Mouse (Mus musculus): ENCODE data around the gene Mgl2. TPM values are rescaled to one million over a fixed set of nuclear protein-coding genes. Genes with fewer than 3 reads are reported as not detected.
"Not testable (repeated sequence)": the region's sequence is repeated elsewhere in the genome, so short reads cannot be mapped to it uniquely, and the experiment has no call there.

Gene Mgl2
- polyA plus RNA-seq, 1 experiment, result 7.8 TPM

GRCm38 (mm10) chr11:70110146-70110545 lies 20.0 kb upstream of the Mgl2 start:
- TF ChIP-seq CTCF (IDR thresholded peaks at IDR 0.05; ENCODE audit: low read depth, low read length), result peak; percentile 48; the same call in 1 of the 2 replicates
- no peak for TF ChIP-seq POLR2A (IDR thresholded peaks at IDR 0.05; ENCODE audit: borderline replicate concordance, low read depth, low read length)
- Histone ChIP-seq H3K27ac (ENCODE audit: insufficient read depth, low read depth, low read length) (no peak overlapping the region), H3K4me1 (ENCODE audit: control insufficient read depth, insufficient read depth, low read length) (peaks cover 23% of the 10 kb centered on the region), H3K4me3 (ENCODE audit: insufficient read depth, low read length) (no peak overlapping the region)

- Histone ChIP-seq H3K4me3 (ENCODE audit: insufficient read depth, low read length) (no peak overlapping the region), H3K27ac (ENCODE audit: insufficient read depth, low read depth, low read length) (no peak overlapping the region), H3K4me1 (ENCODE audit: control insufficient read depth, insufficient read depth, low read length) (peaks cover 19% of the 10 kb centered on the region)
- no peak for TF ChIP-seq POLR2A (IDR thresholded peaks at IDR 0.05; ENCODE audit: borderline replicate concordance, low read depth, low read length)
- TF ChIP-seq CTCF (IDR thresholded peaks at IDR 0.05; ENCODE audit: low read depth, low read length), result no peak
These were observed 15.6 kb upstream of the Mgl2 start for GRCm38 (mm10) chr11:70114562-70114961.

- Histone ChIP-seq H3K4me3 (ENCODE audit: insufficient read depth, low read length) (no peak overlapping the region), H3K4me1 (ENCODE audit: control insufficient read depth, insufficient read depth, low read length) (peaks cover 23% of the 10 kb centered on the region), H3K27ac (ENCODE audit: insufficient read depth, low read depth, low read length) (no peak overlapping the region)
- TF ChIP-seq POLR2A (IDR thresholded peaks at IDR 0.05; ENCODE audit: borderline replicate concordance, low read depth, low read length) (no peak), CTCF (IDR thresholded peaks at IDR 0.05; ENCODE audit: low read depth, low read length) (no peak)
These were observed 14.2 kb upstream of the Mgl2 start for GRCm38 (mm10) chr11:70115901-70116300.

GRCm38 (mm10) chr11:70135001-70135400 lies 4.9 kb downstream of the Mgl2 start:
- H3K27ac ChIP-seq (ENCODE audit: insufficient read depth, low read depth, low read length); H3K4me3 ChIP-seq (ENCODE audit: insufficient read depth, low read length); H3K4me1 ChIP-seq (ENCODE audit: control insufficient read depth, insufficient read depth, low read length): not testable (repeated sequence)

GRCm38 (mm10) chr11:70135925-70136324 lies 5.8 kb downstream of the Mgl2 start:
- H3K4me1 ChIP-seq (ENCODE audit: control insufficient read depth, insufficient read depth, low read length); H3K27ac ChIP-seq (ENCODE audit: insufficient read depth, low read depth, low read length); H3K4me3 ChIP-seq (ENCODE audit: insufficient read depth, low read length): not testable (repeated sequence)

GRCm38 (mm10) chr11:70139171-70139570 lies 9.0 kb downstream of the Mgl2 start:
- H3K27ac ChIP-seq (ENCODE audit: insufficient read depth, low read depth, low read length), result no peak overlapping the region
- no peaks in the 10 kb centered on the region for H3K4me1 ChIP-seq (ENCODE audit: control insufficient read depth, insufficient read depth, low read length)
- no peak overlapping the region for H3K4me3 ChIP-seq (ENCODE audit: insufficient read depth, low read length)
- no peak for TF ChIP-seq POLR2A (IDR thresholded peaks at IDR 0.05; ENCODE audit: borderline replicate concordance, low read depth, low read length)
- no peak for TF ChIP-seq CTCF (IDR thresholded peaks at IDR 0.05; ENCODE audit: low read depth, low read length)

GRCm38 (mm10) chr11:70151072-70151471 lies 20.9 kb downstream of the Mgl2 start:
- no peak for TF ChIP-seq CTCF (IDR thresholded peaks at IDR 0.05; ENCODE audit: low read depth, low read length)
- no peak for TF ChIP-seq POLR2A (IDR thresholded peaks at IDR 0.05; ENCODE audit: borderline replicate concordance, low read depth, low read length)

GRCm38 (mm10) chr11:70155897-70156296 lies 25.8 kb downstream of the Mgl2 start, which contains the start of gene Clec10a:
Gene Clec10a (plus strand): TSS chr11:70156197.
- H3K4me3 ChIP-seq (ENCODE audit: insufficient read depth, low read length); H3K27ac ChIP-seq (ENCODE audit: insufficient read depth, low read depth, low read length); H3K4me1 ChIP-seq (ENCODE audit: control insufficient read depth, insufficient read depth, low read length): not testable (repeated sequence)

More at GRCm38 (mm10) chr11:70151072-70151471, 20.9 kb downstream of the Mgl2 start:
- no peak overlapping the region for H3K27ac ChIP-seq (ENCODE audit: insufficient read depth, low read depth, low read length)
- no peak overlapping the region for H3K4me3 ChIP-seq (ENCODE audit: insufficient read depth, low read length)
- peaks cover 21% of the 10 kb centered on the region for H3K4me1 ChIP-seq (ENCODE audit: control insufficient read depth, insufficient read depth, low read length)

GRCm38 (mm10) chr11:70162336-70162735 lies 32.2 kb downstream of the Mgl2 start:
- H3K4me1 ChIP-seq (ENCODE audit: control insufficient read depth, insufficient read depth, low read length), result peaks cover 14% of the 10 kb centered on the region
- TF ChIP-seq CTCF (IDR thresholded peaks at IDR 0.05; ENCODE audit: low read depth, low read length) (no peak), POLR2A (IDR thresholded peaks at IDR 0.05; ENCODE audit: borderline replicate concordance, low read depth, low read length) (no peak)
- H3K4me3 ChIP-seq (ENCODE audit: insufficient read depth, low read length), result no peak overlapping the region
- no peak overlapping the region for H3K27ac ChIP-seq (ENCODE audit: insufficient read depth, low read depth, low read length)

- Histone ChIP-seq H3K27ac (ENCODE audit: insufficient read depth, low read depth, low read length) (peak overlapping the region; percentile 94), H3K4me3 (ENCODE audit: insufficient read depth, low read length) (peak overlapping the region; percentile 58), H3K4me1 (ENCODE audit: control insufficient read depth, insufficient read depth, low read length) (peaks cover 21% of the 10 kb centered on the region)
- no peak; the same call in 1 of the 2 replicates for TF ChIP-seq CTCF (IDR thresholded peaks at IDR 0.05; ENCODE audit: low read depth, low read length)
- TF ChIP-seq POLR2A (IDR thresholded peaks at IDR 0.05; ENCODE audit: borderline replicate concordance, low read depth, low read length), result no peak
These were observed 36.1 kb downstream of the Mgl2 start for GRCm38 (mm10) chr11:70165972-70166921.
